Mouse (Mus musculus) hindbrain, embryonic 14.5 days (tissue): ENCODE results near the gene Adgrg1. TPM values are rescaled to one million over a fixed set of nuclear protein-coding genes. Genes with fewer than 3 reads are reported as not detected.
"Not testable (repeated sequence)": the region's sequence is repeated elsewhere in the genome, so short reads cannot be mapped to it uniquely, and the experiment has no call there.

Experiments used
- ATAC-seq: fragments of 200-750 bp; cut with Nextera tagmentation; 2 replicates; pipeline ENCODE4 v1.8.0; 2017; ENCODE audit warnings: moderate number of reproducible peaks, mild to moderate bottlenecking, moderate TSS enrichment, moderate library complexity; ENCODE audit not compliant: low FRiP score
- DNase-seq: peaks from one replicate; pipeline ENCODE4 v3.0.0-alpha.2; 2015; ENCODE audit warnings: low spot score
- H3K27ac ChIP-seq: fragments of 300-500 bp; sonication (generic); 2 replicates; pipeline ENCODE4 v1.5.1; 2014; ENCODE audit warnings: mild to moderate bottlenecking, moderate library complexity
- H3K27me3 ChIP-seq: fragments of 300-500 bp; sonication (generic); 2 replicates; pipeline ENCODE4 v1.6.1; 2014; ENCODE audit warnings: mild to moderate bottlenecking, low read length, mixed read lengths; ENCODE audit not compliant: control insufficient read depth, insufficient read depth
- H3K36me3 ChIP-seq: fragments of 300-500 bp; sonication (generic); replicated peaks from 2 replicates; pipeline ENCODE4 v1.6.1; 2014; ENCODE audit not compliant: control insufficient read depth, insufficient read depth
- H3K4me1 ChIP-seq: fragments of 300-500 bp; sonication (generic); replicated peaks from 2 replicates; pipeline ENCODE4 v1.6.1; 2014; ENCODE audit warnings: antibody characterized with exemption, low read length, mixed read lengths; ENCODE audit not compliant: control insufficient read depth, insufficient read depth
- H3K4me2 ChIP-seq: fragments of 300-500 bp; sonication (generic); replicated peaks from 2 replicates; pipeline ENCODE4 v1.6.1; 2014; ENCODE audit warnings: mild to moderate bottlenecking, moderate library complexity
- H3K4me3 ChIP-seq: fragments of 300-500 bp; sonication (generic); replicated peaks from 2 replicates; pipeline ENCODE4 v1.5.1; 2014; ENCODE audit warnings: mild to moderate bottlenecking, low read length
- H3K9ac ChIP-seq: fragments of 300-500 bp; sonication (generic); 2 replicates; pipeline ENCODE4 v1.6.1; 2014
- H3K9me3 ChIP-seq: fragments of 300-500 bp; sonication (generic); 2 replicates; pipeline ENCODE4 v1.6.1; 2016; ENCODE audit warnings: low read length; ENCODE audit not compliant: control insufficient read depth
- WGBS: fragments of 180-500 bp; shearing (Covaris S2); extraction: QIAGEN DNeasy Blood & Tissue Kit; methylation state at CpG from one replicate; pipeline ENCODE4 v1.1.7; 2014; 5-methylcytosine and 5-hydroxymethylcytosine counted together
- polyA plus RNA-seq: library from polyadenylated mRNA; unstranded; fragments of >200 nt; fragmentation: Nextera tagmentation; extraction: Ambion mirVana; gene quantifications from 2 replicates; pipeline ENCODE4 v1.2.1, GENCODE M21; 2014

Gene Adgrg1
- polyA plus RNA-seq, 1 experiment from 2014 or later: 115 TPM

GRCm38 (mm10) chr8:95016684-95017083 lies 42.1 kb downstream of the Adgrg1 start:
- DNase-seq (no peak), ATAC-seq (no peak)
- H3K4me1 ChIP-seq: no peaks in the 10 kb centered on the region; the same call in 1 of the 2 replicates
- peaks cover 39% of the 10 kb centered on the region for H3K36me3 ChIP-seq
- no peak overlapping the region for H3K4me3 ChIP-seq
- H3K9me3 ChIP-seq: no peaks in the 10 kb centered on the region
- no peak overlapping the region for H3K27ac ChIP-seq
- H3K9ac ChIP-seq: no peak overlapping the region
- 26% methylated on average over 4 of the region's 4 CpGs for WGBS
- no peak overlapping the region for H3K4me2 ChIP-seq
- no peaks in the 10 kb centered on the region for H3K27me3 ChIP-seq

- H3K27ac ChIP-seq: no peak within 1 kb of the TSS
- 83% methylated on average over 11 of the region's 11 CpGs for WGBS
- no peak within 1 kb of the TSS for H3K4me3 ChIP-seq
- peaks cover 31% of the 10 kb centered on the region for H3K36me3 ChIP-seq
- no peak within 1 kb of the TSS for H3K9ac ChIP-seq
- no peaks in the 10 kb centered on the region for H3K9me3 ChIP-seq
- no peaks in the 10 kb centered on the region; the same call in 1 of the 2 replicates for H3K4me1 ChIP-seq
- DNase-seq (no peak), ATAC-seq (no peak)
- H3K4me2 ChIP-seq: no peak within 1 kb of the TSS
- H3K27me3 ChIP-seq: no peaks in the 10 kb centered on the region
Observed at GRCm38 (mm10) chr8:95017451-95017850, 42.9 kb downstream of the Adgrg1 start, which contains the start of gene Adgrg3. TSS of gene Adgrg3 (plus strand) at chr8:95017692.

GRCm38 (mm10) chr8:95017969-95018635 lies 43.6 kb downstream of the Adgrg1 start:
- no peaks in the 10 kb centered on the region for H3K27me3 ChIP-seq
- no peaks in the 10 kb centered on the region; the same call in 1 of the 2 replicates for H3K4me1 ChIP-seq
- ATAC-seq (no peak), DNase-seq (no peak)
- no peak overlapping the region for H3K4me2 ChIP-seq
- H3K9me3 ChIP-seq: no peaks in the 10 kb centered on the region
- H3K9ac ChIP-seq: no peak overlapping the region
- H3K27ac ChIP-seq: no peak overlapping the region
- H3K36me3 ChIP-seq: peaks cover 25% of the 10 kb centered on the region
- WGBS: 79% methylated on average over 9 of the region's 9 CpGs
- no peak overlapping the region for H3K4me3 ChIP-seq

- H3K4me1 ChIP-seq: no peaks in the 10 kb centered on the region; the same call in 1 of the 2 replicates
- H3K9me3 ChIP-seq: no peaks in the 10 kb centered on the region
- H3K9ac ChIP-seq: no peak overlapping the region
- DNase-seq (no peak), ATAC-seq (no peak)
- H3K27ac ChIP-seq: no peak overlapping the region
- WGBS: 80% methylated on average over 12 of the region's 12 CpGs
- H3K4me3 ChIP-seq: no peak overlapping the region
- H3K27me3 ChIP-seq: no peaks in the 10 kb centered on the region
- peaks cover 3% of the 10 kb centered on the region; the same call in 1 of the 2 replicates for H3K36me3 ChIP-seq
- no peak overlapping the region for H3K4me2 ChIP-seq
Observed at GRCm38 (mm10) chr8:95020293-95020777, 45.8 kb downstream of the Adgrg1 start.

GRCm38 (mm10) chr8:95020821-95021220 lies 46.3 kb downstream of the Adgrg1 start:
- Histone ChIP-seq H3K4me3 (no peak overlapping the region), H3K27me3 (no peaks in the 10 kb centered on the region), H3K9me3 (0 out of 2 replicates have a peak, but pooled peaks cover 4% of the 10 kb centered on the region), H3K4me1 (no peaks in the 10 kb centered on the region; the same call in 1 of the 2 replicates), H3K9ac (no peak overlapping the region), H3K4me2 (no peak overlapping the region), H3K36me3 (peaks cover under 1% of the 10 kb centered on the region; the same call in 1 of the 2 replicates), H3K27ac (no peak overlapping the region)
- ATAC-seq (no peak), DNase-seq (no peak)
- WGBS: 85% methylated on average over 10 of the region's 10 CpGs

- H3K4me2 ChIP-seq: no peak overlapping the region
- no peaks in the 10 kb centered on the region for H3K36me3 ChIP-seq
- ATAC-seq: no peak
- H3K4me1 ChIP-seq: no peaks in the 10 kb centered on the region
- no peaks in the 10 kb centered on the region for H3K27me3 ChIP-seq
- H3K27ac ChIP-seq: no peak overlapping the region
- 23% methylated on average over 8 of the region's 8 CpGs for WGBS
- H3K9ac ChIP-seq: no peak overlapping the region
- no peak for DNase-seq
- H3K4me3 ChIP-seq: no peak overlapping the region
- H3K9me3 ChIP-seq: 0 out of 2 replicates have a peak, but pooled peaks cover 4% of the 10 kb centered on the region
Observed at GRCm38 (mm10) chr8:95023201-95023600, 48.6 kb downstream of the Adgrg1 start.

GRCm38 (mm10) chr8:95024387-95024786 lies 49.8 kb downstream of the Adgrg1 start:
- ATAC-seq: no peak
- 77% methylated on average over 4 of the region's 4 CpGs for WGBS

GRCm38 (mm10) chr8:95025421-95025820 lies 50.9 kb downstream of the Adgrg1 start:
- WGBS: 70% methylated on average over 2 of the region's 2 CpGs
- H3K27me3 ChIP-seq: no peaks in the 10 kb centered on the region
- no peak for DNase-seq
- H3K27ac ChIP-seq: no peak overlapping the region
- H3K9ac ChIP-seq: no peak overlapping the region
- 0 out of 2 replicates have a peak, but pooled peaks cover 4% of the 10 kb centered on the region for H3K9me3 ChIP-seq
- ATAC-seq: no peak
- H3K4me2 ChIP-seq: no peak overlapping the region
- no peak overlapping the region for H3K4me3 ChIP-seq
- no peaks in the 10 kb centered on the region for H3K36me3 ChIP-seq
- H3K4me1 ChIP-seq: no peaks in the 10 kb centered on the region

More at GRCm38 (mm10) chr8:95024387-95024786, 49.8 kb downstream of the Adgrg1 start:
- Histone ChIP-seq H3K9ac (no peak overlapping the region), H3K27me3 (no peaks in the 10 kb centered on the region), H3K4me1 (no peaks in the 10 kb centered on the region), H3K9me3 (0 out of 2 replicates have a peak, but pooled peaks cover 4% of the 10 kb centered on the region), H3K27ac (no peak overlapping the region), H3K4me2 (no peak overlapping the region), H3K36me3 (no peaks in the 10 kb centered on the region), H3K4me3 (no peak overlapping the region)
- no peak for DNase-seq

GRCm38 (mm10) chr8:95028391-95028790 lies 53.8 kb downstream of the Adgrg1 start:
- DNase-seq, H3K4me3 ChIP-seq, H3K9ac ChIP-seq, H3K4me2 ChIP-seq, ATAC-seq, H3K4me1 ChIP-seq, H3K27me3 ChIP-seq, H3K27ac ChIP-seq, H3K36me3 ChIP-seq, H3K9me3 ChIP-seq: not testable (repeated sequence)
- WGBS: 73% methylated on average over 7 of the region's 7 CpGs
